Mouse (Mus musculus) cerebellum, adult (tissue): ENCODE data around the gene Egfr.

Experiments used
- ATAC-seq: cut with Nextera tagmentation; 2 replicates; pipeline ENCODE4 v1.9.2; 2017; ENCODE audit warnings: mild to moderate bottlenecking, moderate library complexity, mixed read lengths; ENCODE audit not compliant: insufficient number of reproducible peaks, low FRiP score, low TSS enrichment

The Egfr gene

DNA sequence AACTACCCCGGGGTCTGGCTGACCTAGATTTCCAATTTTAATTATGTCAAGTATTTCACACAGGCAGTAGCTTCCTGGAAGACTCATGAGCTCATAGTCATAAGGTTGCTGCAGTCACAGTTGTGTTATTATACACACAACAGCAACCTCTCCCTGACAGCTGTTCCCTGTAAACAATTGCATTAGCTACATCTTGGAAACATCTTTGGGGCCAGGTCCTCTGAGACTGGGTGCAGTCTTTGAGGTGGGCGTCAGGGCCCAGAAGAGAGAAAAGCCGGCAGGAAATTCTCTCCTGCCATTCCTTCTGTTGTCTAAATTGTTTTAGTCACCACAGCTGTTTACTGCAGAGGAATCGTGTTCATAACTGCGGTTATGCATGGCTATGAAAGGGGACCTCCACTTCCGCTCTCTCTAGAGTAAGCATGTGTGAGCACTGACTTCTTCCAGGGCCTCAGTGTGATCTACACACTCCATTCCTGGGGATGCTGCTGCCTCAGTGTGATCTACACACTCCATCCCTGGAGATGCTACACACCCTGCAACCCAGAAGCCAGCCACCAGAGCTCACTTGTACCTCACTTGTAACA, 69.8 kb downstream of the Egfr start:
- ATAC-seq, result no peak

DNA sequence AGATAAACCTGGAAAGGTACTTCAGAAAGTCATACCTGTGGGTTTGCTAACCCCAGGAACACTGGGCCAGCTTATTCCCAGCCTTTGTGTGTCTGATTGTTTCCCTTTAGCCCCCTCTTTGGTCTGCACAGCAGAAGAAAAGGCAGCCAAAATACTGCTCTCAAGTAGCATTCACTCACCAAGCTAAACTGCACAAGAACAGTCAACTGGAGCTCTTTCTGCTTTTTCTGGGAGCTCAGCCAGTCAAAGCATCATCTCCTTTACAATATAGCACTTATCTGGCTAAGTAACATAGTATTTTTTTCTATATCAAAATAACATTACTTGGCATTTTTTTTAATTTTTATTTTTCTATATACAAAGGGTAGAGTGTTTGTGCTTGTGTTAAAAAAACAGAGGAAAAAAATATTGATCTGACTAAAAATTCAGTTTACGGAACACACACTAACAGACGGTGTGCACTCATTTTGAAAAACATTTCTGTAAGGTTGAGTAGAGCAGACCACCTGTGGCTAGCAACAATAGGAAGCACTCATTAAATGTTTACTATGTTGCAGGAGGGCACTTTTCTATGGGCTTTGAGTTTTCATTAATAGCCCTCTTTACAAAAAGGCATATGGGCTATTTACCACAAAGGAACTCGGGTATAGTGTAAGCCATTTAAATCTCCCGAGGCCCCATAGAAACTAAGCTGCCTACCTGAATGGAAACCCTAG, 72.0 kb downstream of the Egfr start:
- ATAC-seq, result no peak

DNA sequence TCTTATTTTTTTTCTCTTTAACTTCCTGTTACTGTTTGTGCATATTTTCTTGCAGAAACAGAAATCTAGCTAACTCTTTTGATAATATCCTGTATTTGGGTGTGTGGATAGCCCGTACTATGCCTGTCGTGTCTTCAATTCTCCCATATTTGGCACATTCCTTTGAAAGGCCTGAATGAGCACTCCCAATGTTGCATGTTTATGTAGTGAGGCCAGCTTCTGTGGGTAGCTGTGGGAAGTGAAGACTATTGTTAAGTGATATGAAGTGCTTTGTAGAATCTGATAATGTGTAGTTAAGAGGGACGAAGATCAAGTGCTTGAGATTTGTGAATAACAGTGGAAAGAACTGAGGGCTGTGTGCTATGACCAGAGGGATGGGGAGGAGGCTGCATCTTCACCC, 77.5 kb downstream of the Egfr start:
- ATAC-seq, result no peak

DNA sequence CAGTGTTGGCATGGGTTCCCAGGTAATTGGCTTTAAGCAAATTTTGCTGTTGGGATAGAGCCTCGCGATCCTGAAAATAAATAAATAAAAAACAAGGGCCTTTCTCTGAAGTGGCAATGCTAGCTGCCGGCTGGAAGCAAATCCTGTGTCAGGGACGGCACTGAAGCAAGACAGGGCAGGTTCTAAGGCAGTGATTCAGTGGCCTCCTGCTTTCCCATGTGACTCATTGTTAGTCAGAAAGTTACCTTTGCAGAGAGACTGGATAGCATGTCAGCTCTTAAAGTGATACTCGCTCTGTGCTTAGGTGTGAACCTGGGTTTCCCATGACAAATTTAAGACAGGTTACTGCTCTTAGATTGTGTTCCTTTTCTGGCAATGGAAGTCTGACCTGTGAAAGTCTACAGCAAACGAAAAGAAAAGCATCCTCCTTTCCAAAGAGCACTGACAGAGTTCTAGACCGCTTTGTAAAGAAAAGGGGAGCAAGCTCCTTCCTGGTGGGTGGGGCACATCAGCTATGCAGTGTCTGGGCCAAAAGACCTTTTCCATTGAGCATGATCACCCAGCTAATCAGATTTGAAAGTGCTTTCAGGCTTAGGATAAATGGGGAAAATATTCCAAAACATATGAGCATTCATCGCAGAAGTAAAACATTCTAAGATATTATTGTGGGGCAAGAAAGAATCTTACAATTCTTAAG, 78.7 kb downstream of the Egfr start:
- ATAC-seq, result no peak

DNA sequence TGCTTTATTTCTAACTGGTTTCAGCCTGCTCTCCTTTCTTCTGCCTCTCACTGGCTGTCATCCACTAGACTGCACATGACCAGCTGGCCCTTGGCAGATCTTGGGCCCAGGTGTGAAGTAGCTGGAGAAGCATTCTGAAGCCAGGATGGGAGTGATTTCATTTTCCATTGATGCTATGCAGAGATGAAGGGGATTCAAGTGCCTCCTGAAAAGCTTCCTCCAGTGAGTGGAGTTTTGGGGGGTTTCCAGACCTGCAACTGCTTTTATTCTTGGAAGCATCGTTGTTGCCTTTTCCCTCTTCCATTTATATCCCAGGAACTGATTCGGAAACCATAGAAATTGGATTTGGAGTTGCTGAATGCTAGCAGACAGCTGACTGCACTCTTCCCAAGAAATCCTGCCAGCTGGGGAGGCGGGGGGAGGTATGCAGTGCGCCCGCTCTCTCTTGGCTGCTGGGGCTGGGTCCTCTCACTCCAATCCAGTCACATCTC, 80.0 kb downstream of the Egfr start:
- ATAC-seq, result no peak

DNA sequence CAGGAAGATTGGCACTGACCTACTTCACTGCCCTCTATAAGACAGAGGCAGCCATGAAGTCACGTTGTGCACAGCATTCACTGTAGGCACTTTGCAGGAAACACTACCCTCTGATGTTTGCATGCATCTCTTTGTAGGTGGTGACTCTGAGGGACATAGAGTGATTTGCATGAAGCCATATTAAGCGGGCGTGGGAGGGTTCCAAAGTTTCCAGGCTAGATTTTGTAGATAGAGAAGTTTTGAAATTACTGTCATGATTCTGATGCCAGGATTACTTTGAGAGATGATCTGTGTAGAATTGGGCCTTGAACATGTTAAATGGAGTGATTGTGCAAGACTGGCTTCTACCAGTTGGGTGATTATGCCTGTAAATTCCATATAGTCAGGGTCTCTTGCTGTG, 86.8 kb downstream of the Egfr start:
- ATAC-seq, result no peak

DNA sequence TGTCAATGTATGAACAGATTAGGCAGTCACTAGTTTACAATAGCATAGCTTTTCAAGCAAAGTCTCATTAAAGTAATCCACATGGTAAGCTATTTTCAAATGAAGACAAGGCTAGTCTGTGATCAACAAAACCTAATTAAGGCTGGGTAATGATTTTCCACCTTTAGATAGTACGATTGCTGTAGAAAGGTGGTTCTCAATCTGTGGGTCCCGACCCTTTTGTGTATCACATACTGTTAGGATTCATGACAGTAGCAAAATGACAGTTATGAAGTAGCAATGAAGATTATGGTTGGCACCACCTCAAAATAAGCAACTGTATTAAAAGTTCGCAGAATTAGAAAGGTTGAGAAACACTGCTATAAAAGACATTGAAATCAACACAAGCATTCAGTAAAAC, 90.9 kb downstream of the Egfr start:
- no peak for ATAC-seq

DNA sequence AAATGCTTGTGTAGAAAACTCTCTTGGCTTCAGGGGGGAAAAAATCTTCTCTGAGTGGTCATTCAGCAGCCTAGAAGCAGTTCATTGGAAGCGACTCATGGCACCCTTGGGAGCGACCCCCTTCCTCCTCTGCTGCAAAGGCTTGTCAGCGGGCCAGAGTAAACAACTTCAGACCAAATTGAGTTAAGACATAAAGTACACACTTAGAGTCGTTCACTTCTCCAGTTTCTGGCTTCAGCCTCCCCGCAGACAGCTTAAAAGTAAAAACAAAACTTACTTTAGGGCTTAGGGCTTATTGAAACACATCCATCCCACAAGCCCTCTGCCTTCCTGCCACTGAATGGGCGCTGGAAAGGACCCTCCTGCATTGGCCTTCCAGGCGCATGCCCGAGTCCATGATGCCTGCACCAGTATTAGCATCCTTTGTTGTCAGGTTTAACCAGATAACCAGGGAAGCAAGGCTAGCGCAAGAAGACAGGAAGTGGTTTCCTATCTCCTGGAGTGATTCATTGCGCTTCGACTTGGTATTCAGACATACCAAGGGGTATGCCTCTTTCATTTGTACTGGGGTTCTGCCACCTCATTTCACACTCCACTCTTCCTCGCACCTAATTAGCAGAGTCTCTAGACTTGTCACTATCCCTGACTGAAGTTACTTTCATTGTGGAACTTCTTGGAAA, 92.0 kb downstream of the Egfr start:
- ATAC-seq, result no peak

DNA sequence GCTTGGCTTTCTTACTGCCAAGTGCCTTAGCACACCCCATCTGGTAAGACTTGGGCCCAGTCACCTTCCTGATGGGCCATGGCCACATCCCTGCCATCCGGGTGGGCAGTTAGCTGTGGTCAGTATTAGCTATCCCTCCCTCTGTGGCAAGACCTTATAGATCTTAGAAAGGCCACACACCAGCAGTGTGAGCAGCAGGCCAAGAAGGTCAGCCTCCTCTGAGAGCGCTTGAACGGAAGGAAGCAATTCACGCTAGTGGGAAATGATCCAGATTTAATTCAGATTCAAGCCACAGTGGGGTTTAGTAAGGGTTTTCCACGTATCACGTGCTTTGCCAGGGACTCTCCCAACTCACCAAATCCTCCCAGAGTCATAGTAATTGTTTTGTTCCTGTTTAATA, 96.9 kb downstream of the Egfr start:
- ATAC-seq, result no peak

DNA sequence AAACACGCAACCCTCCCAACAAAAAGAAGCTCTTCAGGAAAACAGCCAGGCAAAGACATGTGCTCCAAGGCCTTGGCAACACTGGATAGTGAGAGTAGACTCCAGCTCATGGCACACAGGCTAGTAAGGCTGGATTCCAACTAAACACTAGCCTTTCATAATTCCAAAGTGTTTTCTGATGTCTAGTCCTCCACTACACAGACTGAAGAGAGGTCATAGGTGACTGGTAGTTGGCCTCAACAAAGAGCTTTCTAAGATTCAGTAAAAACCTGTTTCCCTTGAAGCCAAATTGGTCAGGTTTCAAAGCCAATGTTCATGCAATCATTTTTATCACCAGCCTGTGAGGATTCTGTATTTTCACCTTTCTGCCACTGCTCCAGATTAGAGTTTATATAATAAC, 99.4 kb downstream of the Egfr start:
- ATAC-seq, result no peak

DNA sequence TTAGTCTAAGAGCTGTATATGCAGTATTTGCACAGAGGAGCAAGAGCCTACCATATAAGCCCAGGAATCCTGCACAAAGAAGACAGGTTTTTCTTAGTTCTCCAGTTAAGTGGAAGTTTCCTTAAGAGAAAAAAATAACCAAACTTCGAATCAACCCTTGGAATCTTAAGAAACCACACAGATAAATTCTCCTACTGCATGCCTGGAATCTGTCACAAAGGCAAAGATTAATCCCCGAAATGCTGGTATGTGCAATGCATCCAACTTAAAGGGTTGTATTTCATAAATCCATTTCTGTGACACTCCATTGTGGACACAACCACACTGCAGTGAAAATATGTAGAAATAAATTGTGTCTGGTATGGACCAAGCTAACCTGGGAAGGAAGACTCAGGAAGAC, 102.1 kb downstream of the Egfr start:
- no peak for ATAC-seq

DNA sequence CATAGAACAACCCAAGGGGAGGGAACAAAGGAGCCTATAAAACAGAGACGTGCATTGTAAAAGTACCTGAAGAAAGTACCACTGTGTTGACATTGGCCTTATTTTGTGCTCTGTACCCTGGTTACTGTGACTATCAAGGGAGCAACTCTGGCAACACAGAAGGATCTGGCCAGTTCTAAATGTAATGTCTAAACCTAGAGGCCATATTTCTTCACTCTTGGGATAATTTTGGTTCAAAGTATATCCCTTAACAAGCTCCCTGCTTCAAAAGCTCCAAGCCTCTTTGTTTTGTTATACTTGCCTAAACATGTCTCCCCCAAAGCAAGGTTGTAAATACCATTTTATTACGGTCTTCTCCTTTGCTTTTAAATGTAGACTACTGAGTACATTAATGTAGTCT, 105.3 kb downstream of the Egfr start:
- no peak for ATAC-seq

DNA sequence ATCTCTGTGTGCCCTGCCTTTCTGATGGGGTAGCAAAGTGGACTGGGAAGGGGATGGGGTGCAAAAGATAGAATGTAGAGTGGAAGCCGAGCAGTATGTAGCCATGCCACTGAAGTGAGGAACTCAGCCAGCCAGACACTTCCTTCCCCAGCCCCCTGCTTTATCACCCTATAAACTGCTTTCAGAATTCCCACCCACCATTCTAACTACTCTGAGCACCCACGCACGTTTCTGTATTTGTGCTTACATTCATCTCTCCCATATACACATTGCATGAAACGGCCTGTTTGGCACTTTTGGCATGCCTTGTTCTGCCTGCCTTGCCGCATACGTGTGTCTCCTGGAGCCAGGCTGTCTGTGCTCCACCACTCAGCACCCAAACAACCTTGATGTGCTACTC, 109.0 kb downstream of the Egfr start:
- no peak for ATAC-seq

DNA sequence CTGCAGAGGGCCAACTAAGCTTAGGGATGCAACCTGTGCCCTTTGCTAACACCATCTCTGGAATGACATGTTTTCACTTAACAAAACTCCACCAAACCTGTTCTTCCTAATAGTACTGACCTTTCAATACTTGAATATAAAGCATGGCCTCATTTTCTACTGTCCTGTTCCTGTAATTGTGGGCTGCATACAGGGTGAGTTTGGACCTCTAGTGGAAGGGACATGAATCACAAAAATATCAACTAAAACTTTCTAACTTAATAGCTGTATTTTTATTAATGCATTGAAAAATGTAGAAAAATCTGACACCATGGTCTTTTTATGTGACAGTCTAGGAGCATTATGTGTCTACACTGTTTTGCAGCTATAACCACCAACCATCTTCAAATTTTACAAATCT, 111.5 kb downstream of the Egfr start:
- ATAC-seq, result no peak

DNA sequence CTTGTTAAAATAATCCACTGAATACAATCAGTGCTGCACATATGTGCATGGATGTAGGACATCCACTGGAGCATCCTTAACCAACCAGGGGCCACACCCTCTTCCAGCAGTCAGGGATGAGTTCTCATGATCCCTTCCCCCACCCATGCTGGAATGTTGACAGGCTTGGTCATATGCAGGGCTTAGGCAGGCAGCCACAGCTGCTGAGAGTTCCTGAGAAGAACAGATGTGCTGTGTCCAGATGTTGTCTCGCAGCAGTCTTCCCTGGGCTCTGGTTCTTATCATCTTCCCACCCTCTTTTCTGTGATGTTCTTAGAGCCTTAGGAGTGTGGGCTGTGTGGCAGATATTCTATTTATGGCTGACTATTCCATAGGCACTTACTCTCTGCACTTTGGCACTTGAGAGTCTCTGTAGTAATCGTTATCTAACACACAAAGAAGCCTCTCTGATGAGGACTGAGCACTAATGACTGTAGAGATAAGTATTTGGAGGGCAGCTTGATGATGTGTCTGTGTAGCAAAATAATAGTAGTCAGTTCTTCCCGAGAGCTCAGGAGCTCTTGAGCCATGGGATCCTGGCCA, 113.1 kb downstream of the Egfr start:
- ATAC-seq, result no peak

DNA sequence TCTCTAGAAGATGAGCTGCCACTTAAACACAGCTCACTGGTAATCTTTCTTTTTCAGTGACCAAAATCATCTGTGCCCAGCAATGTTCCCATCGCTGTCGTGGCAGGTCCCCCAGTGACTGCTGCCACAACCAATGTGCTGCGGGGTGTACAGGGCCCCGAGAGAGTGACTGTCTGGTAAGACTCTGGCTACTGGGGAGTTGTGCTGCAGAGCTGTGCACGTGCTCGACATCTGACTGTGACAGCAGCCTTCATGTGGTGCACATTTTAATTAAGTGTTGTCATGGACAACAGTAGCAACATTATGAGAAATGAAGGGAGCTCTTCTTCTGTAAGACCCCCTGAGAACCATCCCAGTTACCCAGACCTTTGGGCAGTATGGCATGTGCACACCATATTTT, 116.0 kb downstream of the Egfr start:
- ATAC-seq, result no peak

DNA sequence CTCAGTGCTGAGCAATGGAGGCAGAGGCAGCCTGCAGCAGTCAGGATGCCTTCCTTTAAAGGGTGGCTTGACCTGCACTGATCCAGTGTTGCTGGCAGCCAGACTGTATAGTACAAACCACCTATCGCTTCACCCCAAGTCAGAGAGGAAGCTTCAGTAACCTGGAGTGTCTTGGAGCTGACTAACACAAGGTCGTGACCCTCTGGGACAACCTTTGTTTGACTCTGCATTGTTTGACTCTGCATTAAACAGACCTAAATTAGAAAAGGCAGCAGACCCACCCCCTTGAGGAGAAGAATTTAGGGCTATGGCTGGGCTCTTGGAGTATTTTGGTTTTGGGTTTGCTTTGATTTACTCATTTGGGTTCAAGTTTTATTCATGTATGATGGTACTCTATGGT, 117.5 kb downstream of the Egfr start:
- ATAC-seq, result no peak

DNA sequence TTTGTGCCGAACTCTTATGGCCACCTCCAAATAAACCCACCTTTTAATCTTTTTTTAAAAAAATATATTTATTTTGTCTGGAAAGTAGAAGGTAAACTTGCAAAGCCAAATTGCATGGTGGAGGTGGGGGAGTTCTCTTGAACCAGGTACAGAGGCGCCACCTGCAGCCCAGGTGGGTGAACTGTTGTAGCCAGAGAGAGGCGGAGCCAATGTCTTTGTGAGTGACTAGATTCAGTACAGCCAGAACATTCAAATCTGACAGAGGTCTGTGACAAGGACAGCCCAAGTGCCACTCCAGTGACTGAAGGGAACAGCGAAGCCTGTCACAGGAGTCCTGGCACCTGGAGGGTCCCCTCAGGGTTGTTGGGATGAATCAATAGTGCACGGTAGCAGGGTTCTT, 119.1 kb downstream of the Egfr start:
- ATAC-seq, result no peak

DNA sequence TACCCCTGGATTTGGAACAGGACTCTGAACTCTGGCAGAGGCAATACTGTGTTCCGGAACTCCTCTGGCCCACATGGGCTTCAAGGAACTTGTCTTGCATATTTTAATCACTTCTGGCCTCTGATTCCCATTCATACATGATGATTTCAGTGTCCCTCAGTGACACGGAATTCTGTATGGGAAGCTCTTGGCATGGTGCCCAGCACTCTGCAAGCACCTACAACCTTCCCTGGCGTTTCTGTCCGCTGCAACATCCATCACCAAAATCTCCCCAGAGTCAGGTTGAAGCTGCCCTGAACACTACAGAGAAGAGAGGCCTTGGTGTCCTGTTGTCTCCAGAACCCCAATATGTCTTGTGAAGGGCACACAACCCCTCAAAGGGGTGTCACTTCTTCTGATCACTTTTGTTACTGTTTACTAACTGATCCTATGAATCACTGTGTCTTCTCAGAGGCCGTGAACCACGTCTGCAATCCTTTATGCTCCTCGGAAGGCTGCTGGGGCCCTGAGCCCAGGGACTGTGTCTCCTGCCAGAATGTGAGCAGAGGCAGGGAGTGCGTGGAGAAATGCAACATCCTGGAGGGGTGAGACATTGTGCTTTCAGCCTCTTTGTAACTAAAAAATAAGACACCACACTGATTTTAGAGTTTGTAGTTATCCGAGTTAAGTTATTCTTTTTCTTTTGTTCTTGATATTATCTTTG, 125.8 kb downstream of the Egfr start:
- no peak for ATAC-seq

DNA sequence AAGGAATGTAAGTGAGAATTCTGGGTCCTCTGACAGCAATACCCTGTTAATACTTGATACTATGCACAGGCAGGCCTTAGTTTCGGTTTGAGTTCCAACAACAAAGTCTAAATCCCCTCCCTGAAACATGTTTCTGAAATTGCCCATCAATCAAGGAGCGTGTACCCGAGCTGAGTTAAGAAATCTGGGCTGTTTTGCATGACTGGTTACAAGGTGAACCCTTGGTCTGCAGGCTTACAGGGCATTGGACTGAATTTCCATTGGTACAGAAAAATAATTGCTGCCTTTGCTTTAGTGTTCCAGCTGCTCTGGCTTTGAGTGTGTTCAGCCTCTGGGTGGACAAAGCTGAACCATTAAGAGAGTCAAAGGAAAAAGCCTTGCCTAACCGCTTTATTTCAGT, 129.9 kb downstream of the Egfr start:
- no peak for ATAC-seq
